Mouse (Mus musculus) left cerebral cortex, postnatal 10 days (tissue): Measurements from ENCODE around the gene Rps15a. TPM values are rescaled to one million over a fixed set of nuclear protein-coding genes. Genes with fewer than 3 reads are reported as not detected.

Experiments
- DNase-seq, 2 experiments: peaks; one replicate each; pipeline ENCODE4 v3.0.0; 2021 to 2022; ENCODE audit warnings: low spot score in 2 of 2, mixed read lengths in 1 of 2; ENCODE audit errors: extremely low spot score in 1 of 2
- intact Hi-C: fragments of 180-260 bp; cut with DNase I; formaldehyde crosslinking; loops from one replicate; pipeline ENCODE4 v1.15.1; 2025
- total RNA-seq, 2 experiments: library from RNA; stranded (reverse); gene quantifications; 2 replicates each; pipeline ENCODE4 v1.2.3; 2021

Gene Rps15a
- total RNA-seq, 2 experiments from 2014 or later, result 516 to 536 TPM

- no peak for DNase-seq
- intact Hi-C loops, result no loop called here
These were observed 2.4 kb upstream of the Rps15a start for GRCm38 (mm10) chr7:118118426-118118825.

- DNase-seq, result no peak
- intact Hi-C loops, result no loop called here
These were observed 1.7 kb upstream of the Rps15a start for GRCm38 (mm10) chr7:118117539-118118210.

GRCm38 (mm10) chr7:118116787-118117538 is 975 bp upstream of the Rps15a start:
- intact Hi-C loops, result no loop called here
- no peak for DNase-seq

GRCm38 (mm10) chr7:118115533-118115876 is 483 bp downstream of the Rps15a start:
- no peak for DNase-seq
- intact Hi-C loops, result no loop called here

GRCm38 (mm10) chr7:118113541-118114297 is 2.3 kb downstream of the Rps15a start:
- intact Hi-C loops, result no loop called here
- DNase-seq, result no peak

- no peak for DNase-seq
- intact Hi-C loops, result no loop called here
These were observed 4.9 kb downstream of the Rps15a start for GRCm38 (mm10) chr7:118111128-118111527.

- DNase-seq, result no peak
- intact Hi-C loops, result loop anchor here (10.0 kb wide), 1 partner anchor 1403 kb away; no protein-coding TSS in a partner anchor
These were observed 8.3 kb downstream of the Rps15a start for GRCm38 (mm10) chr7:118107671-118108070.

GRCm38 (mm10) chr7:118104458-118105052 is 11.4 kb downstream of the Rps15a start:
- intact Hi-C loops, result loop anchor here (5.0 to 10.0 kb wide), 2 partner anchors 722 to 1400 kb away; partner anchors contain the start of gene Xylt1
- no peak for DNase-seq

GRCm38 (mm10) chr7:118103462-118104379 is 12.3 kb downstream of the Rps15a start:
- intact Hi-C loops, result loop anchor here (5.0 to 10.0 kb wide), 2 partner anchors 721 to 1399 kb away; partner anchors contain the start of gene Xylt1
- DNase-seq, result no peak

- intact Hi-C loops, result loop anchor here (5.0 to 10.0 kb wide), 2 partner anchors 721 to 1398 kb away; partner anchors contain the start of gene Xylt1
- no peak for DNase-seq
These were observed 13.1 kb downstream of the Rps15a start for GRCm38 (mm10) chr7:118102678-118103461.

- peak in 1 of 2 experiments; percentile 48 for DNase-seq
- intact Hi-C loops, result loop anchor here (5.0 to 10.0 kb wide), 2 partner anchors 720 to 1397 kb away; partner anchors contain the start of gene Xylt1
These were observed 13.8 kb downstream of the Rps15a start for GRCm38 (mm10) chr7:118102231-118102630.

GRCm38 (mm10) chr7:118097615-118098014 is 18.4 kb downstream of the Rps15a start:
- no peak for DNase-seq
- intact Hi-C loops, result no loop called here

- DNase-seq, result no peak
- intact Hi-C loops, result no loop called here
These were observed 36.0 kb downstream of the Rps15a start for GRCm38 (mm10) chr7:118079987-118080386.

GRCm38 (mm10) chr7:118079097-118079496 is 36.9 kb downstream of the Rps15a start:
- intact Hi-C loops, result no loop called here
- no peak for DNase-seq

- intact Hi-C loops, result no loop called here
- DNase-seq, result no peak
These were observed 48.7 kb downstream of the Rps15a start for GRCm38 (mm10) chr7:118067261-118067660.

- no peak for DNase-seq
- intact Hi-C loops, result no loop called here
These were observed 59.7 kb downstream of the Rps15a start for GRCm38 (mm10) chr7:118056300-118056699.
